Mouse (Mus musculus) intestine, embryonic 16.5 days (tissue): Measurements from ENCODE around the gene Nlrx1. TPM values are rescaled to one million over a fixed set of nuclear protein-coding genes. Genes with fewer than 3 reads are reported as not detected.

Experiments
- ATAC-seq: fragments of 200-750 bp; cut with Nextera tagmentation; 2 replicates; pipeline ENCODE4 v1.8.0; 2017; ENCODE audit warnings: moderate TSS enrichment, moderate library complexity
- H3K27ac ChIP-seq: fragments of 300-500 bp; sonication (generic); 2 replicates; pipeline ENCODE4 v1.5.1; 2014; ENCODE audit warnings: mild to moderate bottlenecking, low read length
- H3K27me3 ChIP-seq: fragments of 300-500 bp; sonication (generic); replicated peaks from 2 replicates; pipeline ENCODE4 v1.6.1; 2014; ENCODE audit warnings: low read length, control low read depth, mixed read lengths; ENCODE audit not compliant: control insufficient read depth, insufficient read depth
- H3K36me3 ChIP-seq: fragments of 300-500 bp; sonication (generic); 2 replicates; pipeline ENCODE4 v1.6.1; 2014; ENCODE audit warnings: low read length, control low read depth; ENCODE audit not compliant: control insufficient read depth, insufficient read depth
- H3K4me1 ChIP-seq: fragments of 300-500 bp; sonication (generic); 2 replicates; pipeline ENCODE4 v1.6.1; 2014; ENCODE audit warnings: low read length, control low read depth, mixed read lengths; ENCODE audit not compliant: control insufficient read depth, insufficient read depth
- H3K4me2 ChIP-seq: fragments of 300-500 bp; sonication (generic); 2 replicates; pipeline ENCODE4 v1.6.1; 2014; ENCODE audit warnings: low read depth, low read length, control low read depth
- H3K4me3 ChIP-seq: fragments of 300-500 bp; sonication (generic); 2 replicates; pipeline ENCODE4 v1.5.1; 2014; ENCODE audit warnings: mild to moderate bottlenecking, low read length
- H3K9ac ChIP-seq: fragments of 300-500 bp; sonication (generic); 2 replicates; pipeline ENCODE4 v1.6.1; 2014; ENCODE audit warnings: low read depth, low read length
- H3K9me3 ChIP-seq: fragments of 300-500 bp; sonication (generic); 2 replicates; pipeline ENCODE4 v1.6.1; 2016; ENCODE audit warnings: low read length, control low read depth; ENCODE audit not compliant: control insufficient read depth
- WGBS: fragments of 180-500 bp; shearing (Covaris S2); extraction: QIAGEN DNeasy Blood & Tissue Kit; methylation state at CpG from one replicate; pipeline ENCODE4 v1.1.7; 2014; 5-methylcytosine and 5-hydroxymethylcytosine counted together
- polyA plus RNA-seq: library from polyadenylated mRNA; unstranded; fragments of >200 nt; fragmentation: Nextera tagmentation; extraction: Ambion mirVana; gene quantifications from 2 replicates; pipeline ENCODE4 v1.2.1, GENCODE M21; 2015

Nlrx1 gene
- polyA plus RNA-seq, 1 experiment from 2014 or later, result 5.5 TPM

DNA sequence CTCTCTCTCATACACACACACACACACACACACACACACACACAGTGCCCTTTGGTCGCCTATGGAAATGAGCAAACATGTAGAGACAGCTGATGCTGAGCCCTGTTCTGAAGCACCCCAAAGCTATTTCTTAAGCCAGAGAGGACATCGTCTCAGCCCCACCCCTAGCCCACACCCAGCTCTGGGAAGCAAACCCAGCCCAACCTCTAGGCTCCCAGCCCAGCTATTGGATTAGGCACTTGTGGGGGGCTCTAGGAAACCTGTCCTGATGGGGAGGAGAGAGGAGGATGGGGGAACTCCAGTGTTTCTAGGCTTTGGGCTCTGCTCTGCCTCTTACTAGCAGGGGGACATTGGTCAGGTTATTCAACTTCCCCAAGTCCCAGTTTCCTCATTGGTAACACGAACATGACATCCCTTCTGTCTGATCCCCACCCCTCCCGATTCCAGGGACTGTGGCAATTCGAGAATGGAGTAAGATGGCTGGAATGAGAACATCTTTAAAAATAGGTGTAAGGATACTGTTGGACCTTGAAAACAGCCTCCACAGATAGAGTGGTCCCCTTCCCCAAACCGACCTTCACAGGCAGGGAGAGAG lies 18.0 kb upstream of the Nlrx1 start:
- no peak overlapping the region for H3K4me2 ChIP-seq
- 0 out of 2 replicates have a peak, but pooled peaks cover 3% of the 10 kb centered on the region for H3K36me3 ChIP-seq
- H3K27me3 ChIP-seq, result 0 out of 2 replicates have a peak, but pooled peaks cover 3% of the 10 kb centered on the region
- no peak overlapping the region for H3K4me3 ChIP-seq
- ATAC-seq, result no peak
- H3K9ac ChIP-seq, result no peak overlapping the region
- no peaks in the 10 kb centered on the region; the same call in 1 of the 2 replicates for H3K9me3 ChIP-seq
- no peak overlapping the region for H3K27ac ChIP-seq
- WGBS, result 13% methylated on average over 6 of the region's 6 CpGs
- peaks cover 17% of the 10 kb centered on the region for H3K4me1 ChIP-seq

DNA sequence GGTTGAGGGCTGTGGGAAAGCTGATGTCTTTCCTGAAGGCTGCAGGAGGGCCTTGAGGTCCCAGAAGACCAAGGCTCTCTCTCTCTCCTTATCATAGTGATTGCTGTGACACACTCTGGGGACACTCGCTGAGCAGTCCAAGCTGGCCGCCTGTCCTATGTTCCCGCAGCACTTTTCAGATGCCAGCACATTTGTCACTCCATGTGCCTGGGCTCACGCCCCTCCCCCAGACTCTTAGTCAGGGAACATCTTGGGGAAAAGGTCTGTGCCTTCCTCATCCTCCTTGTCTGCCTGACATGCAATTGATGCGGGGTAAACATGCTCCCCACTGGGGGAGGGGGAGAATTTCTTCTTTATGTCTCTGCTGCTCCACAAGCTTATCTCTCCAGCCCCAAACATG lies 14.8 kb upstream of the Nlrx1 start:
- ATAC-seq, result no peak
- Histone ChIP-seq H3K4me1 (peaks cover 9% of the 10 kb centered on the region), H3K9me3 (no peaks in the 10 kb centered on the region), H3K27me3 (0 out of 2 replicates have a peak, but pooled peaks cover 3% of the 10 kb centered on the region), H3K9ac (no peak overlapping the region), H3K27ac (no peak overlapping the region), H3K36me3 (no peaks in the 10 kb centered on the region), H3K4me3 (no peak overlapping the region), H3K4me2 (no peak overlapping the region)
- WGBS, result 50% methylated on average over 5 of the region's 5 CpGs

DNA sequence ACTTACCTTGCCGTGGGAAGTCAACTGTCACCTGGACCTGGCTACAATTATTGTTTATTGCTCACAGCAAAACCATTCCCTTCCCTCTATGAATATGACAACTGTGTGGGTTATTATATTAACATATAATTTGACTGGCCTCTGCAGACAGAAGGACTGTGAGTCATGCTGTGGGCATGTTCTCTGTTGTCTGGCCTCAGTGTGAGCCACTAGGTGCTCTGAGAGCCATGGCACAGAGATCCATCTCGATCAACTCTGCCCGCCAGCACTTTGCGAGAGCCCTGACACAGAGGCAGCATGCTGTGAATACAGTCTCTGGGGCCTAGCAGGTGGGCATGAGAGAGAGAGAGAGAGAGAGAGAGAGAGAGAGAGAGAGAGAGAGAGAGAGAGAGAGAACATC lies 1.6 kb upstream of the Nlrx1 start:
- WGBS, result 73% methylated on average over 4 of the region's 4 CpGs
- H3K9ac ChIP-seq, result no peak overlapping the region
- H3K9me3 ChIP-seq, result no peaks in the 10 kb centered on the region
- H3K27me3 ChIP-seq, result no peaks in the 10 kb centered on the region
- H3K4me2 ChIP-seq, result no peak overlapping the region
- H3K4me3 ChIP-seq, result no peak overlapping the region
- H3K4me1 ChIP-seq, result peaks cover 12% of the 10 kb centered on the region
- H3K36me3 ChIP-seq, result no peaks in the 10 kb centered on the region
- H3K27ac ChIP-seq, result no peak overlapping the region
- no peak for ATAC-seq

DNA sequence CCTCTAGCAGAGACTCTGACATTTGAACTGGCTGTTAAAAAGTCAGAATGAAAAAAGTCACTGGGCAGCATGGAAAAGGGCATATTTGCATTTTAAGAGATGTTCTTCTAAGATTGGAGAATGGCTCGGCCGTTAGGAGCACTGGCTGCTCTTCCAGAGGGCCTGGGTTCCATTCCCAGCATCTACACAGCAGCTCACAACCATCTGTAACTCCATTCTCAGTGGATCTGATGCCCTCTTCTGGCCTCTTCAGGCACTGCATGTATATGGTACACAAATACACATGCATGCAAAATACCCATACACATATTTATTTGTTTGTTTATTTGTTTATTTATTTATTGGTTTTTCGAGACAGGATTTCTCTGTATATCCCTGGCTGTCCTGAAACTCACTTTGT lies 678 bp upstream of the Nlrx1 start:
- no peak for ATAC-seq
- Histone ChIP-seq H3K27ac (no peak overlapping the region), H3K4me2 (no peak overlapping the region), H3K9ac (no peak overlapping the region), H3K4me3 (no peak overlapping the region), H3K9me3 (no peaks in the 10 kb centered on the region), H3K4me1 (peaks cover 12% of the 10 kb centered on the region), H3K27me3 (no peaks in the 10 kb centered on the region), H3K36me3 (no peaks in the 10 kb centered on the region)
- 85% methylated on average over 3 of the region's 3 CpGs for WGBS

DNA sequence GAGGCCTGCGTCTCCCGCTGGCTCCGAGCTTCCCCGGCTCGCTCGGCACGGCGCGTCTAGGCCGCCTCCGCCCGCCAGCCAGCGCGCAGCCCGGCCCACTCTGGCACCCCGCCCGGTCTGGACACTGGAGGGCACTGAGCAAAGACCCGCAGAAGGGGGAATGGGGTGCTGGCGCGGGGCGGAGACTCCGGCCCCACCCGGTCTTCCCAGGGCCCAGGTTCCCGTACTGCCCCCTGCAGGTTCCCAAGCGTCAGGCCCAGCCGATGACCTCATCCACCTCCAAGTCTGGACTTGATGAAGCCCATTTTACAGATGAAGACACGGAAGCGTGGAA lies 405 bp downstream of the Nlrx1 start:
- peak; percentile 93 for ATAC-seq
- Histone ChIP-seq H3K27me3 (no peaks in the 10 kb centered on the region), H3K4me3 (peak overlapping the region; percentile 60), H3K4me2 (peak overlapping the region; percentile 93), H3K27ac (peak overlapping the region; percentile 90), H3K9ac (peak overlapping the region; percentile 99), H3K4me1 (peaks cover 12% of the 10 kb centered on the region), H3K9me3 (no peaks in the 10 kb centered on the region), H3K36me3 (no peaks in the 10 kb centered on the region)
- 6% methylated on average over 27 of the region's 28 CpGs for WGBS

DNA sequence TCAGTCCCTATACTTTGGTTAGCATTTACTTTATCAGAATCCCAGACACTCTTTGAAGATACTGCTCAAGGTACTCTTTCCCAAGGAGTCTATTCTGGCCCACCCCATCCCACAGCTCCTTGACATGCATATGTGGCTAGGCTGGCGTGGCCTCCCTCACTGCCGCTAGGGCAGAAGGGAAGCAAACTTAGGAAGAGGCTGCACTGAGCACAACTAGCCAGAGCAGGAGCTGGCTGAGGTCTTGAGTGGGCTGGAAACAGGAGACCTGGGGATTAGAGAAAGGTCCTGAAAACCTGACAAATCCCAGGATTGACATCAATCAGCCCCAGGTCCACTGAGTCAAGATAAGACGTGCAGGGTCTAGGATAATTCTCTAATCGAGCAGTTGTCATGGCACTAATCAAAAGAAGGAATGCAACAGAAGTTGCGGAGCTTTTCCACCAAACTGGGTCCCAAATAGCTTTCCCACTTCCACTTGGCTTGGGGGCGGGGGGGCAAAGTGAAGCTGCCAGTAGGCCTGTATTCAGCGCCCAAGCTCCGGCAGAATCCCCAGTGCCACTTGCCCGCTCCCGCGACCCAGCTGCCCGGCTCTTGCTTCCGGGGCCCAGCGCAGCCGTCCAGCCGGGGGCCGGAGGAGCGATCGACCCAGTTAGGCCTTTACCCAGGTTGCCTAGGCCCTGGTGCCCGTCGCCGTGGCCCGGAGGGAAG lies 926 bp downstream of the Nlrx1 start:
- 14% methylated on average over 23 of the region's 23 CpGs for WGBS
- peak overlapping the region; percentile 99 for H3K9ac ChIP-seq
- peak; percentile 26 for ATAC-seq

DNA sequence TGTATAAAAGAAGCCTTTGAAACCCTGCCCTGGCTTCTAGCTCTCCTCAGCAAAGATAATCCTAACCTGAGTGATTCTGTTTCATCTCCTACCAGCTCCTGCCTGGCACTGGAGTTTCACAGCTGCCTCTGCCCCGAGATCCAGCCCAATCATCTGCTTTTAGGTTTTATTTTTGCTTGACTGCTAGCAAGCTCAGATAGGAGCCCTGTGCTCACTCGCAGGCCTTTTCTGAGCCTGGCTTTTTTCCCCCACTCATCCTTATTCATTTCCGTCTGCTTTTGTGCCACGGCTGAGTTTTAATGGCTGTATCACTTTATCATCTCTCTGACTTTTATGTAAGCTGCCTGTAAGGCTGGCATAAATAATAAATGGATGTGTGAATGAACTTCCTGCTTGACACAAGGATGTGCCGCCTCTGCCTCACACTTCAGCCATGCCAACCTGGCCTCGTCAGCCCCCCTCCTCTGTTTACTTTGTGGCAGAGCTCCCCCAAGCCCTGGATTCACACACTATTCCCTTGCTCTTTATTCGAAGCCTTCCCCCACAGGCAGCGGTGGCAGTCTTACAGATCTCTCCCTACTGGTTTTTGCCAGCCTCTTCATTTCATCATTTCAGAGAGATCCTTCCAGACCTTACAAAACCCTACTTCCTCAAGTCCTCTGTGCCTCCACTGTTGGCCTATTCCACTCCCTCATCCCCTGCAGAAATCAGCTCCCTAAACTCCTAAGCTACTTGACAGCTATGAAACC lies 1.7 kb downstream of the Nlrx1 start:
- Histone ChIP-seq H3K27ac (peak overlapping the region; percentile 90; the same call in 1 of the 2 replicates), H3K9ac (peak overlapping the region; percentile 99), H3K4me2 (peak overlapping the region; percentile 93), H3K36me3 (no peaks in the 10 kb centered on the region), H3K27me3 (no peaks in the 10 kb centered on the region), H3K9me3 (no peaks in the 10 kb centered on the region), H3K4me3 (peak overlapping the region; percentile 60), H3K4me1 (peaks cover 12% of the 10 kb centered on the region)
- ATAC-seq, result no peak
- WGBS, result 63% methylated on average over 8 of the region's 8 CpGs

More for the DNA sequence above, 926 bp downstream of the Nlrx1 start:
- Histone ChIP-seq H3K4me2 (peak overlapping the region; percentile 93), H3K27ac (peak overlapping the region; percentile 90), H3K27me3 (no peaks in the 10 kb centered on the region), H3K4me1 (peaks cover 12% of the 10 kb centered on the region), H3K4me3 (peak overlapping the region; percentile 60), H3K9me3 (no peaks in the 10 kb centered on the region), H3K36me3 (no peaks in the 10 kb centered on the region)

DNA sequence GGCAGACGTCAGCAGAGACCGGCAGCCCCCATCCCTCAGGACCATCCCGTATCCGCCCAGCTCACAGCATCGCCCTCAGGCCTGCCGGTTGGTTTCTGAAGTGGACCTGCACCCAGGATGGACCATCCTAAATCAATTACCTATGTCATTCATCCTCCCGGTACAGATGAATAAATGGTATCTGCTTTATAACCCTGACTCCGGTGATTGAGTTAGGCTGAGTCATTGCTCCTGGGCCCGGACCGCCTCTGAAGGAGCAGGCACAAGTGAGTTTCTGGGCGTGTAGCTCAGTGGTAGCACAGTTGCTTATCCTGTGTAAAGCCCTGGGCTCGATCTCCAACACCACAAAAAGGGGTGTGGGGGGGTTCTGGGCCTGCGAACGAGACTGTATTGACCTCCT lies 7.0 kb downstream of the Nlrx1 start:
- ATAC-seq, result no peak
- no peak overlapping the region for H3K27ac ChIP-seq
- no peaks in the 10 kb centered on the region for H3K4me1 ChIP-seq
- no peak overlapping the region for H3K4me2 ChIP-seq
- H3K27me3 ChIP-seq, result no peaks in the 10 kb centered on the region
- H3K36me3 ChIP-seq, result no peaks in the 10 kb centered on the region
- WGBS, result 73% methylated on average over 14 of the region's 14 CpGs
- H3K9ac ChIP-seq, result no peak overlapping the region
- no peak overlapping the region for H3K4me3 ChIP-seq
- H3K9me3 ChIP-seq, result no peaks in the 10 kb centered on the region

DNA sequence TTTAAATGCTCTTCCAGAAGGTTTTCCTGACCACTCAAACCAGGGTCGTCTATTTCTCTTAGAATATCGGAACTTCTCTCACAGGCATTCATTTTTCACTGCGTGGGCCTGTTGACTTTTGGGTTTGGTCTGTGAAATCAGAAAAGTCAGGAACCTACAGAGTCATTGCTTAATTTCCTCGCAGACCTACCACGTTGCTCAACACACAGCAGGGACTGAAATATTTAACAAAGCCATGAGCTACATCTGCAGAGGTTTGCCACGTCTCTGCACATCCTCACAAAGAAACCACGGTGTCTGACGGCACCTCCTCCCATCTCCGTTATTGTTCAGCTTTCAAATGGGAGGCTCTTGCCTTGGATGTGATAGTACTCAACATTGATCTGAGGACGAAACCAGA lies 9.4 kb downstream of the Nlrx1 start:
- no peak overlapping the region for H3K4me3 ChIP-seq
- no peak for ATAC-seq
- H3K27ac ChIP-seq, result no peak overlapping the region
- H3K9ac ChIP-seq, result no peak overlapping the region
- 80% methylated on average over 10 of the region's 10 CpGs for WGBS
- no peaks in the 10 kb centered on the region for H3K27me3 ChIP-seq
- H3K9me3 ChIP-seq, result no peaks in the 10 kb centered on the region
- H3K4me2 ChIP-seq, result no peak overlapping the region
- H3K4me1 ChIP-seq, result peaks cover 5% of the 10 kb centered on the region; the same call in 1 of the 2 replicates
- H3K36me3 ChIP-seq, result no peaks in the 10 kb centered on the region
